Mouse (Mus musculus) gastrocnemius, adult 2 months (tissue): ENCODE data around the gene Als2. TPM values are rescaled to one million over a fixed set of nuclear protein-coding genes. Genes with fewer than 3 reads are reported as not detected.
A peak's percentile ranks its signal among the peaks of the same experiment; 100 is the strongest.

Experiments
- DNase-seq: peaks from one replicate; pipeline ENCODE4 v3.0.0; 2022
- H3K27ac ChIP-seq: fragments of 200-600 bp; 2 replicates; pipeline ENCODE4 v1.8.1; 2022; ENCODE audit warnings: mild to moderate bottlenecking
- H3K4me3 ChIP-seq: fragments of 200-600 bp; 2 replicates; pipeline ENCODE4 v1.8.1; 2022; ENCODE audit warnings: mild to moderate bottlenecking, moderate library complexity
- CTCF ChIP-seq: fragments of 200-600 bp; IDR thresholded peaks from 2 replicates; pipeline ENCODE4 v1.8.1; 2022; ENCODE audit warnings: antibody characterized with exemption, mild to moderate bottlenecking, moderate library complexity
- intact Hi-C: fragments of 180-260 bp; cut with DNase I; formaldehyde crosslinking; loops from one replicate; pipeline ENCODE4 v1.15.1; 2025
- total RNA-seq, 2 experiments: library from RNA; stranded (reverse); gene quantifications; 2 replicates each; pipeline ENCODE4 v1.2.3; 2021

The Als2 gene
- total RNA-seq, 2 experiments from 2014 or later = 17.3 to 17.8 TPM

DNA sequence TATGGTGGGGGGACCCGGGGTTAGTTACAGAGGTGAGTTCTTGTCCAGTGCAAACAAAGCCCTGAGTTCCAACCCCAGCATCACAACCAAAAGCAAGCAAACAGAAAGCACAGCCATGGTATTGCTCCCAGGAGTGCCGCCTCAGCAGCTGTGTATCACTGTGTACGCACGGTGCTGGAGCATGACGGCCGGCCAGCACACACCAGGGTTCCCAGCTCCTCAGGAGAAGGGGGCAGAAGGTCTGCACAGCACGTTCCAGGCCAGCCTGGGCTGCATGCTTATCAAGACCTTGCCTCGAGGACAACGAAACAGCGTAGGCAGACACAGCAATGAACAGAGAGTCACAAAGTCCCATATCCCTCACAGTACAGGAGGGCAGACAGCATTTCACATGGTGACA lies 34.7 kb downstream of the Als2 start:
- H3K27ac ChIP-seq = no peak overlapping the region
- no peak overlapping the region for H3K4me3 ChIP-seq
- intact Hi-C loops = no loop called here
- DNase-seq = no peak
- TF ChIP-seq CTCF = no peak

DNA sequence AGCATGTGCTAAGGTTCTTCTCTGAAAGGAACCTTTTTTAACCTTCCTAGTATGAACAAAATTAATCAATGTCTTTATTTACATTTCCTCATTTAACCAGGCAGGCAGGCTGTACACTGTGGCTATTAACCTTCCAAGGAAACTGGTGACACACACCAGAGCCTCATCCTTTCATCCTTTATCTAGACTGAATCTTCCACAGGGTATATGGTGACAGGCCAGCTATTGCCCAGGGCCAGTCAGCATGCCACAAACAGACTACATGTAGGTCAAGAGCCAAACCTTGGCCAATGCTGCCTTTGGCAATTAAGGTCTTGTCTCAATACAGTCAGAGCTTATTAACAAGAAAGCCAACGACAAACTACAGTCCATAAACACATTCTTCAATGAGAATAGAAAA lies 35.5 kb downstream of the Als2 start:
- Histone ChIP-seq H3K4me3 (no peak overlapping the region), H3K27ac (no peak overlapping the region)
- intact Hi-C loops = no loop called here
- TF ChIP-seq CTCF = no peak
- DNase-seq = no peak

DNA sequence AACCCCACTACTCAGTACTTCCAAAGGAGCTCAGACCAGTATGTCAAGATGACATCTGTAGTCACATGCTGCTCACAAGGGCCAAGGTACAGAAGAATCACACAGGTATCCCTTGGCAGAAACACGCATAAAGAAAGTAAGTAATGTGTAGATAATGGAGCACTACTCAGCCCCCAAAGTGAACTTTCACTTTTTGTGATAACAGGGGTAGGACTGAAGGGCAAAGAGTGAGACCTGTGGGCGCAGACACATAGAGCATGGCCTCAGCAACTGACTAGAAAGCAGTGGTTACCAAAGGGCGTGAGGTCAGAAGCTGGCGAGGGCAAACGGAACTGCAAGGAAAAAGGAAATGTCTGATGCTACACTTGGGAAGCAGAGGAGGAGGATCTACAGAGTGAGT lies 36.1 kb downstream of the Als2 start:
- no peak for DNase-seq
- H3K27ac ChIP-seq = no peak overlapping the region
- H3K4me3 ChIP-seq = no peak overlapping the region
- no peak for TF ChIP-seq CTCF
- intact Hi-C loops = no loop called here

- DNase-seq = no peak
- no peak overlapping the region for H3K4me3 ChIP-seq
- TF ChIP-seq CTCF = no peak
- intact Hi-C loops = loop anchor here (5.0 kb wide), 1 partner anchor 42 kb away; the partner anchor contains the start of gene Als2
- peak overlapping the region; percentile 68 for H3K27ac ChIP-seq
Measured at GRCm38 (mm10) chr1:59194979-59195378, 42.1 kb downstream of the Als2 start.

GRCm38 (mm10) chr1:59187786-59188185 lies 49.2 kb downstream of the Als2 start:
- H3K27ac ChIP-seq = no peak overlapping the region
- intact Hi-C loops = no loop called here
- TF ChIP-seq CTCF = no peak
- H3K4me3 ChIP-seq = no peak overlapping the region
- no peak for DNase-seq

GRCm38 (mm10) chr1:59186317-59186716 lies 50.7 kb downstream of the Als2 start:
- TF ChIP-seq CTCF = no peak
- H3K4me3 ChIP-seq = no peak overlapping the region
- no peak overlapping the region for H3K27ac ChIP-seq
- intact Hi-C loops = no loop called here
- no peak for DNase-seq

DNA sequence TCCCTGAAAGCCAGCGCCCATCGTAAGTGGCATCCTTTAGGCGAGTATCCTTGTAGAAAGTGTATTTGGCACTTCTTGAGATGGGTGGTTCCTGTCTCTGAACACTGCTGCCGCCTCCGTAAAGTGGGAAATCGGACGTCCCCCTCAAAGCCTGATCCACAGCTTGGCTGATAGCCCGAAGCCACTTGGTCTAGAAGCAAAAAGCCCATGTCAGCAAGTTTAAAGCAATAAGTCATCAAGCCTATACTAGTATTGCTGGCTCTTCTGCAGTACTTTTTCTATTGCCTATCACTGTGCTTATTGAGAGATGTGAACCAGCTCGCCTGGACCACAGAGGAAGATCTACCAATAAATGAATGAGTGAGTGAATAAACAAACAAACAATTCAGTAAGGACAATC lies 51.6 kb downstream of the Als2 start:
- no peak overlapping the region for H3K4me3 ChIP-seq
- no peak for TF ChIP-seq CTCF
- intact Hi-C loops = no loop called here

DNA sequence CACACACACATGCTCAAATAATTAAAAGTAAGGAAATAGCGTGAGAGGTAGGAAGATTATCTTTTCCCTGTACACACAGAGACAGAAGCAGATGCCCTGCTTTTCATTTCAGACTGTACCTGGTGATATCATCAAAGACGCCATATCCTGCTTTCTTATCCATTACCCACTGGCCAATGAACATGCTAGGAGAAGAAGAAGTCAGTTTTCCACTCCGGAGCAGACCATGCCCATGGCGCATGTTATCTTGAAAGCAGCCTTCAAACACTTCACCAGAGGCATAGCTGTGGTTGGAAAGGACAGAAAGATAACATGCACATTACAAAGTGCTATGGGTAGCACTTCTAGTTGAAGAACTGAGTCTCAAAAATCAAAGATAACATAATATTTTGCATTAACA lies 54.0 kb downstream of the Als2 start:
- Histone ChIP-seq H3K27ac (no peak overlapping the region), H3K4me3 (no peak overlapping the region)
- no peak for DNase-seq
- no peak for TF ChIP-seq CTCF
- intact Hi-C loops = no loop called here

More for the DNA sequence above, 51.6 kb downstream of the Als2 start:
- no peak overlapping the region for H3K27ac ChIP-seq
- no peak for DNase-seq

DNA sequence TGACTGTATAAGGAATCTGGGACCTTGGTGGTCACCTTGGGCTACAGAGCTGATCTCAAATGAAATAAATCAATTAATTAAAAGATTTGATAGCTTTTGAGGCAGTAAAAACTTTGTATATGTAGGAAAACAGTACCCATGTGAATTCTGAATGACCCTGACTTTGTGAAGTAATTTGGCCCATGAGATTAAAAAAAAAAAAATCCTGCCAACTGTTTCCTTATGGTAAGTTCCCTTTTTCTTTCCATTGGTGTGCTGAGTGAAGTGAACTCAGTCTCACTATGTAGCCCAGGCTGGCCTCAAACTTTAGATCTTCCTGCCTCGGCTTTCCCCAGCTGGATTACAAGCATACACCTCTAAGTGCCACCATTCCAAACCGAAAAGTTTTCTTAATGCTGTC lies 54.7 kb downstream of the Als2 start:
- DNase-seq = no peak
- TF ChIP-seq CTCF = no peak
- Histone ChIP-seq H3K4me3 (no peak overlapping the region), H3K27ac (no peak overlapping the region)
- intact Hi-C loops = no loop called here

DNA sequence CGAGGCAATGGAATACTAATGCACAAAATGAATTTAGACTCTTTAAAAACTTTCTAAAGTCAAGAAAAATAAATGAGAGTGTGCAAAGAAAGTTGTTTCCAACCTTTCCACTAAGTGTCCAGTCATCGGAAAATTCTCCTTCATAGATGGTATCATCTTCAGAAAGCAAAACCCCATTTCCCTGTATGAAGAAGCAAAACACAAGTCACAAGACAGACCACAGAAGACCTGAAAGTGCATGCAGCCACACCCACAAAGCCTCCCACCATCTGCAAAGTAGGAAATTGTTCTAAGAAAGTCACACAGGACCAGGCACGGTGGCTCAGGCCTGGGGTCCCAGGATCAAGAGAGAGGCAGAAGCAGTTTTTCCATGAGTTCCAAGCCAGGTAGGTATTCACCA lies 57.0 kb downstream of the Als2 start:
- Histone ChIP-seq H3K27ac (no peak overlapping the region), H3K4me3 (no peak overlapping the region)
- intact Hi-C loops = no loop called here
- TF ChIP-seq CTCF = no peak
- DNase-seq = no peak

GRCm38 (mm10) chr1:59178401-59178800 lies 58.6 kb downstream of the Als2 start:
- intact Hi-C loops = no loop called here
- no peak overlapping the region for H3K4me3 ChIP-seq

GRCm38 (mm10) chr1:59174514-59175373 lies 62.3 kb downstream of the Als2 start:
- H3K27ac ChIP-seq = no peak overlapping the region
- H3K4me3 ChIP-seq = no peak overlapping the region
- no peak for DNase-seq
- intact Hi-C loops = no loop called here
- no peak for TF ChIP-seq CTCF

More at GRCm38 (mm10) chr1:59178401-59178800, 58.6 kb downstream of the Als2 start:
- TF ChIP-seq CTCF = no peak
- DNase-seq = no peak
- H3K27ac ChIP-seq = no peak overlapping the region

DNA sequence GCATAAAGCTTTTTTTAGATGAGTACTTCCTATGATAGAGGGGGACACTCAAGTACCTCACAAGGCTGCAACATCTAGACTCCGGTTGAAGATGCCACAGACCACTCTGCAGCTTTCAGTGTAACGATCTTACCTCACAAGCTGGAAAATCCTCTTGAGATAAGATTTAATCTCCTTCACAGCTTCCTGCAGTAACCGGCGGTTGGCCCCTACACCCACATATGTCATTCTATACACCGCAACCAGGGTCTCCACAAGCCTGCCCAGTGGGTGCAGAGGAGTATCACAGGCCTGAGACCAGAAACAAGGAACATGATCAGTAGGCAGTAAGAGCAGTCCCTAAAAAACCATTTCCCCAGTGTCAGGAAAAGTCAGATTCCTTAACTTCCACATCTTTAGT lies 64.0 kb downstream of the Als2 start:
- intact Hi-C loops = no loop called here
- TF ChIP-seq CTCF = no peak
- H3K27ac ChIP-seq = no peak overlapping the region
- no peak for DNase-seq
- no peak overlapping the region for H3K4me3 ChIP-seq

- Histone ChIP-seq H3K4me3 (no peak overlapping the region), H3K27ac (no peak overlapping the region)
- intact Hi-C loops = no loop called here
- no peak for TF ChIP-seq CTCF
- no peak for DNase-seq
Measured at GRCm38 (mm10) chr1:59171875-59172274, 65.2 kb downstream of the Als2 start.
